Mouse (Mus musculus) forebrain, postnatal 0 days (tissue): ENCODE data around the gene 1700020D05Rik. TPM values are rescaled to one million over a fixed set of nuclear protein-coding genes. Genes with fewer than 3 reads are reported as not detected.

Experiments
- ATAC-seq: fragments of 200-750 bp; cut with Nextera tagmentation; 2 replicates; pipeline ENCODE4 v1.8.0; 2017; ENCODE audit warnings: mild to moderate bottlenecking, moderate library complexity
- DNase-seq: peaks from one replicate; pipeline ENCODE4 v3.0.0-alpha.2; 2015
- H3K27ac ChIP-seq: fragments of 300-500 bp; sonication (generic); 2 replicates; pipeline ENCODE4 v1.5.1; 2014; ENCODE audit warnings: low read depth, mild to moderate bottlenecking, antibody characterized with exemption, low read length, moderate library complexity, mixed read lengths
- H3K27me3 ChIP-seq: fragments of 300-500 bp; sonication (generic); 2 replicates; pipeline ENCODE4 v1.6.1; 2014; ENCODE audit warnings: mild to moderate bottlenecking, low read length, mixed read lengths; ENCODE audit not compliant: insufficient read depth
- H3K36me3 ChIP-seq: fragments of 300-500 bp; sonication (generic); 2 replicates; pipeline ENCODE4 v1.6.1; 2014; ENCODE audit warnings: mild to moderate bottlenecking, moderate library complexity; ENCODE audit not compliant: insufficient read depth
- H3K4me1 ChIP-seq: fragments of 300-500 bp; sonication (generic); 2 replicates; pipeline ENCODE4 v1.6.1; 2014; ENCODE audit warnings: antibody characterized with exemption; ENCODE audit not compliant: insufficient read depth
- H3K4me2 ChIP-seq: fragments of 300-500 bp; sonication (generic); 2 replicates; pipeline ENCODE4 v1.6.1; 2014; ENCODE audit warnings: low read depth, mild to moderate bottlenecking, moderate library complexity
- H3K4me3 ChIP-seq: fragments of 300-500 bp; sonication (generic); 2 replicates; pipeline ENCODE4 v1.5.1; 2014; ENCODE audit warnings: low read depth, low read length, mixed read lengths
- H3K9ac ChIP-seq: fragments of 300-500 bp; sonication (generic); 2 replicates; pipeline ENCODE4 v1.6.1; 2014; ENCODE audit warnings: mild to moderate bottlenecking
- H3K9me3 ChIP-seq: fragments of 300-500 bp; sonication (generic); 2 replicates; pipeline ENCODE4 v1.6.1; 2016; ENCODE audit warnings: low read length
- CTCF ChIP-seq: sonication (generic); IDR thresholded peaks from 2 replicates; pipeline ENCODE4 v1.5.1; 2016; ENCODE audit warnings: antibody characterized with exemption, control low read depth, low read depth
- WGBS: fragments of 180-500 bp; shearing (Covaris S2); extraction: QIAGEN DNeasy Blood & Tissue Kit; methylation state at CpG from one replicate; pipeline ENCODE4 v1.1.7; 2014; 5-methylcytosine and 5-hydroxymethylcytosine counted together
- polyA plus RNA-seq: library from polyadenylated mRNA; unstranded; fragments of >200 nt; fragmentation: Nextera tagmentation; extraction: Ambion mirVana; gene quantifications from 2 replicates; pipeline ENCODE4 v1.2.1, GENCODE M21; 2015
- total RNA-seq: library from RNA; depleted of rRNA; stranded (reverse); fragments of >200 nt; gene quantifications from 2 replicates; pipeline ENCODE4 v1.2.3, GENCODE M21; 2014; rRNA removed

Gene 1700020D05Rik
- total RNA-seq (5.0 and 5.2 TPM in 2 replicates), polyA plus RNA-seq (not detected in 2 replicates)

DNA sequence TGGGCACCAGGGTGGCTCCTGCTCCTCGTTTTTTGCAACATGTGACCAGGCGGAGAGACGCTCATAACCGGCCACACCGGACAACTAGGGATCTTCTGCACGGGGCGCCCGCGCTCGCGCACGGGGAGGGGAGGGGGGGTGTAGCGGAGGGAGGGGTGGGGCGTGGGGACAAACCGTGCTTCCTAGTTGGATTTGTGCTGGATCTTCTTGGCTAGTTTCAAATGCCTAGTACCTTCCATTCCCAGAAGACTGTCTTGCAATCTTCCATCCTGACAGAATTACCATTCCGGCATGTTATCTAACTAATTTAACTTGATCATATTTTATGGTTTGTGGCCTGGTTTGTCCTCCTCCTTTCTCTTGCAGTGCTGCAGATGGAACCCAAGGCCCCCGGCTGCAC lies at the start of gene 1700020D05Rik:
Gene 1700020D05Rik, minus strand, starts transcription at position 101 of the 400 bp plus-strand sequence.
- Histone ChIP-seq H3K27me3 (no peaks in the 10 kb centered on the region), H3K9me3 (no peaks in the 10 kb centered on the region), H3K4me3 (no peak within 1 kb of the TSS), H3K4me1 (0 out of 2 replicates have a peak, but pooled peaks cover under 1% of the 10 kb centered on the region), H3K36me3 (0 out of 2 replicates have a peak, but pooled peaks cover 4% of the 10 kb centered on the region), H3K9ac (no peak within 1 kb of the TSS), H3K4me2 (no peak within 1 kb of the TSS), H3K27ac (no peak within 1 kb of the TSS)
- ATAC-seq (no peak), DNase-seq (no peak)
- no peak for TF ChIP-seq CTCF
- WGBS, result 58% methylated on average over 17 of the region's 17 CpGs

DNA sequence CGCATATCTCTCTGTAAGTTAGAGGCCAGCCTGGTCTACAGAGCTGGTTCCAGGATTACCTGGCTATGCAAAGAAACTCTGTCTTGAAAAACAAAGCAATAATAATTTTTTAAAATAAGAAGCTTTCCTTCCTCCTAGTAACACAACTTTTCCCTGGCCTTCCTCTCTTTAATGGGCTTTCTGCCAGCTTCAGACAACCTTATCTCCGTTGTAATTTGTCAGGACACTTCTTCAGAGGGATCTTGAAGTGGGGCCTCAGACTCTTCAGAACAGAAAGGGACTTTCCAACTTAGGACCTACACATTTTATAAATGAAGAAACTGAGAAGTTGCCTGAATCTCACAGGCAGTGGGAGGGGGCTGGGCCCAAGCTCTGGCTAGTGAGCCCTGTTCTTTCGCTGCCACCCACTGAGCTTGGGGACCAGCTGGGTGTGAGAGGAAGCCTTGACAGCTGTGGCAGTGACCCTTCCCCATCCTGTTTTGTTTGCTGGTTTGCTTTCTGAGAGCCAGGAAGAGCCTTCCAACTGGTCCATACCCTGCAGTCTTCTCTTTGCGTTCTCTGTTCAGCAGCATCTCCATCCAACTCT lies 44.0 kb upstream of the 1700020D05Rik start:
- H3K36me3 ChIP-seq, result no peaks in the 10 kb centered on the region
- no peak overlapping the region for H3K4me2 ChIP-seq
- H3K9me3 ChIP-seq, result no peaks in the 10 kb centered on the region
- H3K4me3 ChIP-seq, result no peak overlapping the region
- WGBS, result 76% methylated on average over 4 of the region's 4 CpGs
- no peak overlapping the region for H3K27ac ChIP-seq
- ATAC-seq, result no peak
- no peak overlapping the region for H3K9ac ChIP-seq
- no peaks in the 10 kb centered on the region for H3K27me3 ChIP-seq
- no peak for TF ChIP-seq CTCF
- no peak for DNase-seq
- H3K4me1 ChIP-seq, result no peaks in the 10 kb centered on the region

DNA sequence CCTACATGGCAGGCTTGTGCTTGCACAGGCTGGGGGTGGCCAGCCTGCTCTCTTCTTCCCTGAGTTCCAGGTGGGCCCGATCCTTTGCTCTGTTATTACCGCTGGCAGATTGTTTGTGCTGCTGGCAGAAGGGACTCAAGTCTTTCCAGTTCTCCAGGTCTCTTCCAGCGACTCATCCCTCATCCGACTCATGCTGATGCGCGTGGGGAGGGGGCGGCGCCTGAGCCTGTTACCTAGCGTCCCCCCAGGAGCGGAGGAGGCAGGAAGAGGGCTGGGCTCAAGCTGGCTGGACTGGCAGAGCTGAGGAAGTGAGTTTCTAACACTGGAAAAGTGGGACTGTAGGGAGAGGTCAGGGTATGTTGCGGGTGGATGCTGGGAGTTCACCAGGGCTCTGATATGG lies 40.4 kb upstream of the 1700020D05Rik start:
- Histone ChIP-seq H3K27me3 (no peaks in the 10 kb centered on the region), H3K9me3 (no peaks in the 10 kb centered on the region), H3K36me3 (no peaks in the 10 kb centered on the region), H3K4me1 (no peaks in the 10 kb centered on the region), H3K9ac (no peak overlapping the region), H3K4me3 (no peak overlapping the region), H3K27ac (no peak overlapping the region), H3K4me2 (no peak overlapping the region)
- WGBS, result 63% methylated on average over 11 of the region's 11 CpGs
- DNase-seq (no peak), ATAC-seq (no peak)
- no peak for TF ChIP-seq CTCF

DNA sequence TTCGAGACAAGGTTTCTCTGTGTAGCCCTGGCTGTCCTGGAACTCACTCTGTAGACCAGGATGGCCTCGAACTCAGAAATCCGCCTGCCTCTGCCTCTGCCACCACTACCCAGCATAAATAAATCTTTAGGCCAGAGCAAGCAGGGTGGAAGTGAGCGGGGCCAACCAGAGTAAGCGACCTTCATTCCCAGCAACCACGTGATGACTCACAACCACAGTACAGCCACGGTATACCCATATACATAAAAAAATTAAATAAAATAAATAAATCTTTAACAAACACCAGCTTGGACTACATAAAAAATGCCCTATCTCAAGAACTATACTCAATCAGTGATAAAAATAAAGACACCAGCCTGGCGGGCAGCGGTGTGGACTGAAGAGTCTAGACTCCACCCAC lies 39.8 kb upstream of the 1700020D05Rik start:
- DNase-seq, result no peak
- Histone ChIP-seq H3K27me3 (no peaks in the 10 kb centered on the region), H3K9ac (no peak overlapping the region), H3K36me3 (no peaks in the 10 kb centered on the region), H3K4me1 (no peaks in the 10 kb centered on the region), H3K27ac (no peak overlapping the region), H3K4me2 (no peak overlapping the region), H3K4me3 (no peak overlapping the region), H3K9me3 (no peaks in the 10 kb centered on the region)
- TF ChIP-seq CTCF, result no peak
- WGBS, result 85% methylated on average over 9 of the region's 9 CpGs
- no peak for ATAC-seq

DNA sequence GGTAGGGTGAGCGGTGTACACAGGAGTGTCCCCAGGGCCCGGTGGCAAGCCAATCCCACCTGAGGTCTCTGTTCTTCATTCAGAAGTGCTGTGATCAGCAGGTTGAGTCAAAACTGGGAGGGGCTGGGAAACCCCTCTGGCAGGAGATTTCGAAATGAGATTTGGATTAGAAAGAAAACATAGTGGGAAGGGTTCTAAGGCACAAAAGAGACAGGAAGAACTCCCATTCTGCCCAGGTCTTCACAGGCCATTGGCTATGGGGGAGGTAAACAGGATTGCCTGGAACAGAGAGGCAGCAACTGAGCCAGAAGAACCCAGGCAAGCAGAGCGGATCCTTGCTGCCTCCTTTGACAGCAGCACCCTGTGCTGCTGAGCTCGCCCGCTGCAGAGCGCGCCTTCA lies 35.2 kb upstream of the 1700020D05Rik start:
- no peak for DNase-seq
- no peak overlapping the region for H3K4me3 ChIP-seq
- H3K4me1 ChIP-seq, result no peaks in the 10 kb centered on the region
- no peaks in the 10 kb centered on the region for H3K36me3 ChIP-seq
- ATAC-seq, result no peak
- no peaks in the 10 kb centered on the region for H3K9me3 ChIP-seq
- no peak overlapping the region for H3K4me2 ChIP-seq
- H3K9ac ChIP-seq, result no peak overlapping the region
- TF ChIP-seq CTCF, result no peak
- 63% methylated on average over 8 of the region's 8 CpGs for WGBS
- no peak overlapping the region for H3K27ac ChIP-seq
- H3K27me3 ChIP-seq, result no peaks in the 10 kb centered on the region

DNA sequence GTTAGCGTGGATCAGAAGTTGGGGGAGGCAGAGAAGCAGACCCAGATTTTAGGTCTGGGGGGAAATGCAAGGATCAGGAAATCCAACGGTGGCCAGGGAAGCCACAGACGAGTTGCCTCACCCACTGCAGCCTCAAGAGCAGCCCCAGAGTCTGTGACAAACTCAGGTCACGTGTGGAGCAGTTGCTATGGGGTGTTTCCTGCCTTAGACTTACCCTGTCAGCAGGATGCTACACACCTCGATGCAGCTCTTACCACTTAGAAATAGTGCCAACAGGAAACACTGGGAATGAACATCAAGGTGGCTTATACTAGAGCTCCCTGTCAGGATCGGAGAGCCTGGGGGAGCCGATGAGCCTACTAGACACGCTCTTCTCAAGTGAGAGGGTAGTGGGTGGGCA lies 28.9 kb upstream of the 1700020D05Rik start:
- no peak for TF ChIP-seq CTCF
- 78% methylated on average over 8 of the region's 8 CpGs for WGBS
- ATAC-seq, result no peak

DNA sequence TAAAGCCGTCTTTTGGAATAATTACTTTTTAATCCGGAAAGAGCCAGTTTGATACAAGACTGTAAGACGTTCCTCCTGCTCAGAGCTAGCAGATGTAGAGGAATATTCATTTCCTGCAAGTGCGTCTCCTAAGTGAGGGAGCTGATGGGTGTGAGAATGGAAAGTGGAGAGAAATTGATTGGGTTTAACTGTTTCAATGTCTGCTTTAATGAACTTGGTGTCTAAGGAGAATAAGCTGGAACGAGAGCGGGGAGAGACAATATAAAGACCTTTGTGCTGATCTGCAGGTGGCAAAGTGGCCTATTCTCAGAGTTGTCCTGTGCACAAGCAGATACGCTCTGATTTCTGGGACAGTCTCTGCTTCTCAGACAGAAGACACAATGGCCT lies 26.5 kb upstream of the 1700020D05Rik start:
- 10% methylated on average over 7 of the region's 7 CpGs for WGBS
- H3K9me3 ChIP-seq, result no peaks in the 10 kb centered on the region
- H3K4me2 ChIP-seq, result peak overlapping the region; percentile 33
- no peaks in the 10 kb centered on the region for H3K36me3 ChIP-seq
- ATAC-seq (peak; percentile 75), DNase-seq (no peak)
- H3K4me3 ChIP-seq, result peak overlapping the region; percentile 2; the same call in 1 of the 2 replicates
- H3K9ac ChIP-seq, result no peak overlapping the region
- no peaks in the 10 kb centered on the region for H3K27me3 ChIP-seq
- peaks cover 9% of the 10 kb centered on the region for H3K4me1 ChIP-seq
- TF ChIP-seq CTCF, result no peak
- peak overlapping the region; percentile 51 for H3K27ac ChIP-seq

More for the DNA sequence above, 28.9 kb upstream of the 1700020D05Rik start:
- no peak overlapping the region for H3K9ac ChIP-seq
- no peak overlapping the region for H3K4me3 ChIP-seq
- H3K27me3 ChIP-seq, result no peaks in the 10 kb centered on the region
- peaks cover 9% of the 10 kb centered on the region for H3K4me1 ChIP-seq
- H3K36me3 ChIP-seq, result no peaks in the 10 kb centered on the region
- H3K27ac ChIP-seq, result no peak overlapping the region
- no peak for DNase-seq
- no peak overlapping the region for H3K4me2 ChIP-seq
- no peaks in the 10 kb centered on the region for H3K9me3 ChIP-seq
